Mouse (Mus musculus) G1E-ER4 (cell line): ENCODE results near the gene Lingo1. TPM values are rescaled to one million over a fixed set of nuclear protein-coding genes. Genes with fewer than 3 reads are reported as not detected.

Experiments
- GATA1 ChIP-seq: IDR thresholded peaks from one replicate; pipeline ENCODE4 v1.8.0; 2012; ENCODE audit warnings: low read length, inconsistent platforms
- polyA plus RNA-seq: library from polyadenylated mRNA; stranded (reverse); fragments of >175 nt; gene quantifications from 2 replicates; pipeline ENCODE4 v1.2.3, GENCODE M21; 2012

The Lingo1 gene
- polyA plus RNA-seq, 1 experiment = not detected

GRCm38 (mm10) chr9:56716066-56716465 is 80.2 kb downstream of the Lingo1 start:
- TF ChIP-seq GATA1 = no peak

DNA sequence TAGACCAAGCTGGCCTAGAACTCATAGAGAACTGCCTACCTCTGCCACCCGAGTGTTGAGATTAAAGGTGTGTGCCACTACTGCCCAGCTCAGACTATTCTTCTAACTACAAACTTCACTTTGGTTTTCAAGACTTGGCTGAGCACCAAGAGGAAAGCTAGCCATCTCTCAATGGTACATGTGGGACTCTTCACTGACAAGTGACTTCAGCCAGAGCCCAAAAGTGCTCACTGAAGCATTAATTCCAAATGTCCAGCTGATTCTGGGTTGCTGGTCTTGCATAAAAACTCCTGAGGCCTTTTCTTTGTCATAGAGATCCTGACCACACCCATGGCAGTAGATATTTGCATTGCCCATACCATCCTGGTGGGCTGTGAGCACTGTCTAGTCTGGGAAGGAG is 81.9 kb downstream of the Lingo1 start:
- TF ChIP-seq GATA1 = no peak

GRCm38 (mm10) chr9:56712667-56713369 is 83.5 kb downstream of the Lingo1 start:
- no peak for TF ChIP-seq GATA1

- no peak for TF ChIP-seq GATA1
Observed at GRCm38 (mm10) chr9:56710958-56711357, 85.3 kb downstream of the Lingo1 start.

- TF ChIP-seq GATA1 = no peak
Observed at GRCm38 (mm10) chr9:56706482-56707085, 89.7 kb downstream of the Lingo1 start.

GRCm38 (mm10) chr9:56701394-56701793 is 94.9 kb downstream of the Lingo1 start:
- TF ChIP-seq GATA1 = no peak

- no peak for TF ChIP-seq GATA1
Observed at GRCm38 (mm10) chr9:56700866-56701265, 95.4 kb downstream of the Lingo1 start.

DNA sequence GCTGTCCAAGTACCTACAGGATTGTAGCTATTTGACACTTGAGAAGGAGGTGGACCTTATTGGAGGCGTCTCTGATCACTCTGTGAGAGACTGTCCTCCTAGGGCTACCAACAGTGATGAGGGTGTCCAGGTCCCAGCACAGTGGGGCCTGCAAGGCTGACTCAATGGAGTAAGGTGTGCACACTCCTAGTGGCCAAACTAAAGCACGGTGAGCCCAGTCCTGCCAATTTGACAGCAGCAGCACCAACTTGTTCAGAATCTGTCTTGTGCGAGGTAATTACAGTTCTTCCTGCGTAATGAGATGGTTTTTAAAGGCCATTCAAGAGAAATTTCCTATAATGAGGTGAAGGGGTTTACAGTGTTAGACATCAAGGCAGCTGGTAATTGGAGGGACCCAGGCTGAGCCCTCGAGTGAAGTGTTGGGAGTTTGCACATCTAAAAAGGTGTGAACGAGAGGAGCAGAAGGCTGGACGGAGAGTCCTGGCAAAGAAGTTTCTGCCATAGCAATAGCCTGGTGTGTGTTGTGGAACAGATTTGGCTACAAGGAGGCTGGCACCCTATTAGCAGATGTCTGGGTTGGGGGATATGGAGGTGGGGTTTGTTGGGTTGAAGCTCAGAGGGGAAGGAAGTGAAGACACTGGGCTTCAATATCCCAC is 97.4 kb downstream of the Lingo1 start:
- TF ChIP-seq GATA1 = no peak

DNA sequence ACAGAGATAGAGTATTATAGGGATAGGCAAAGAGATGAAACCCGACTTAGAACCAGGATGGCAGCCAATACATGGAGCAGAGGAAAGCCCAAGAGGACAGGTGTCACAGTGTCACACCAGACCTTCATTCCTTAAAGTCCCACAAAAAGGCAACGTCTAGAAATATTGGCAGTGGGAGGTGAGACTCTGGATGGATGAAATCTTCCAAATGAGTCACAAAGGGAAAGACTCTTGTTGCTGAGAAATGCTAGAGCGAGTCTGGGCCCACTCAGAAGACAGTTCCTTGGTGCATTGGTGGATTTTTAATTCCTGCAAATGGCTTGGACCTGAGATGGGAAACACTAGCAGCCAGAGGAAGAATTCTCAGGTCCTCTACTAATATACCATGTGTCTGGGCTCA is 102.2 kb downstream of the Lingo1 start:
- no peak for TF ChIP-seq GATA1

DNA sequence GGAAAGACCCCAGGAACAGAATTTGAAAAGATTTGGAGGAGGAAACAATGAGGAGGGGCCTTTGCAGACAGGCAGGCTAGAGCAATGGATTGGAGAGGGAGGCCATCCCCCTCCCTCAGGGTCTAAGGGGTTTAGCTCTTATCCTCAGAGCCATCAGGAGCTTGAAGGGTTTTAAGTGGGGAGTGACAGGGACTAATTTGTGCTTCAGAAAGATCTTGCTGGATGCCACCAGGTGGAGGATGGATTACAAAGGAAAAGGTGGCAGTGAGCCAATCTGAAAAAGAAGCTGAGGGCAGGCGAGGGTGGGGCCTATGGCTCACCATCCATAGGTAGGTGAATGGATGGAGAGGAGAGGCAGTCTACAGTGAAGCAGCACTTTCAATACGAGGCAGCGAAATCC is 105.0 kb downstream of the Lingo1 start:
- no peak for TF ChIP-seq GATA1

DNA sequence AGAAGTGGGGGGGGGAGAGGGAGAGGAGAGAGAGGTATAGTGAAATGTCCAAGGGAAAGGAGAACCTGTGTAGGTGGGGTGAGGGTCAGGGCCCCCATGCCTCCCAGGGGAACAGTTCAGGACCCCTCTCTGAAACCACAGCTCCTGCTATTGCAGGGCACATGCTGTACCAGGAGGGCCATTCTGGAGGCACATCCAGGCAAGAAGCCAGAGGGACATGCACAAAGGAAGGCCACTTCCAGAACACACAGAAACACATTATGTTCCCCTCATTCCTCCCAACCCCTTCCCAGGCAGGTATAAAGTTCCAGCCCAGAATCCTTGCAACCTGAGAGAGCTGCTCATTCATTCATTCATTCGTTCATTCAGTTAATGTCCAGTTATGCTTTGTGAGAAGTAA is 105.6 kb downstream of the Lingo1 start:
- no peak for TF ChIP-seq GATA1

DNA sequence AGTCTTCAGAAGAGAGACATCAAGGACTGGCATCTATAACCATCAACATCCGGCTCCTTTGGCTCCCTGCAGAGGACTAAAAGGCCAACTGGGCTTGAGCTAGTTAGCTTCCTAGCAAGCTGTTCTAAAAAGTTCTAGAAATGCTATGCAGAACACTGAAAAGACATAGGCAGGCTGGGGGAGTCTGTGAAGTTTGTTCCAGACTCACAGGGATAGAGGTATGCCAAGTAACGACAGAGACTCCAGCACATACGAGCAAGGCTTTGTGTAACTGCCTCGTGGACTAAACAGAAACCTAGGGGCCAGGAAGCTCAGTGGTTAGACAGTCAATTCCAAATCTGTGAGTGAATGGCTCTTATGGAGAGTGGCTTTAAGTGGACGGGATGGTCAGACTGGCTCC is 108.8 kb downstream of the Lingo1 start:
- TF ChIP-seq GATA1 = no peak

DNA sequence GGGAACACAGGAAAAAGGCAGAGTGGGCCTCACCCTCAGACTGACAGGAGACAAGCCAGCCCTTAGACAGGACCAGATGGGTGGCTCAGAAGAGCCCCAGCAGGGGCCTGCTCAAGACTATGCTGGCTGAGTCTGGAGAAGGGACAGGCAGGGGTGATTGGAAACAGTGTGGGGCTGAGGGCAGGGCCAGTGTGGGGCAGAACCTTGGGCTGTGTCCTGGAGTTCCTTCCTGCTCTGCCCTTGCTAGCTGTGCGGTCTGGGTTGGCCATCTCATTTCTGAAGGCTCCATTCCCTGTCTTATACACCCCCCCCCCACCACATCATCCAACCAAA is 109.2 kb downstream of the Lingo1 start:
- no peak for TF ChIP-seq GATA1

DNA sequence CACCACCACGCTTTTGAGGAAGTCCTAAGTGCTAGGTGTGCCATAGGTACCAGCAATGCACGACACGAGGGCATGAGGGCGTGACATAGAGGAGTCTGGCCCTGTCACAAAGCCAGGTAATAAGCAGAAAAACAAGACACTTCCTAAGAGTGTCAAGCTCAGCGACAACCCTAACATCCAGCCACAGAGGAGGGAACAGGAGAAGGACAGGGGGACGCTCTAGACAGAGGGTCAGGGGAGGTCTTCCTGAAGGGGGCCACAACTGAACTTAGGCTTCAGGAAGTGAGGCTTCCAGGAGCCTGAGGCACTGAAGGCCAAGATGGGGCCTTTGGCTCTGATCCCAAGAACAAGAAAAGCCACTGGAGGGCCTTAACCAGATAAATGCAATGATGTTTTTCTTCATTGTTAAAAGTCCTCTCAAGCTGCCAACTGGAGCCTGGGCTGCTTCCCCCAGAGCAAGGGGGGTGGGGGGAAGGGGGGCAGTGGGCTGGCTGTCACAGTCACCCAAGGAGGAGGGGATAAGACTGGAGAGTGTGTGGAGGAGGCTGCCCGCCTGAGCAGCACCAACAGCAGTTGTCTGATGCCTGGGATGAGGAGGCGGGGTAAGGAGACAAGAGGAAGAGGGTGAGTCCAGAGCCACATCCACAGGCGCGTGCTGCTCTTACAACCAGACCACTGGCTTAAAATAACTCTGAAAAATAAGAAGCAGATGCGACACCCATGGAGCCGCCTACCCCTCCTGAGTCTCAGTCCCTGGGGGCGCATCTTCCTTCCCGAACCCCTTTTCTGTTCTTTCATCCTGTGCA is 109.7 kb downstream of the Lingo1 start:
- no peak for TF ChIP-seq GATA1

- TF ChIP-seq GATA1 = no peak
Observed at GRCm38 (mm10) chr9:56682826-56683225, 113.4 kb downstream of the Lingo1 start.

DNA sequence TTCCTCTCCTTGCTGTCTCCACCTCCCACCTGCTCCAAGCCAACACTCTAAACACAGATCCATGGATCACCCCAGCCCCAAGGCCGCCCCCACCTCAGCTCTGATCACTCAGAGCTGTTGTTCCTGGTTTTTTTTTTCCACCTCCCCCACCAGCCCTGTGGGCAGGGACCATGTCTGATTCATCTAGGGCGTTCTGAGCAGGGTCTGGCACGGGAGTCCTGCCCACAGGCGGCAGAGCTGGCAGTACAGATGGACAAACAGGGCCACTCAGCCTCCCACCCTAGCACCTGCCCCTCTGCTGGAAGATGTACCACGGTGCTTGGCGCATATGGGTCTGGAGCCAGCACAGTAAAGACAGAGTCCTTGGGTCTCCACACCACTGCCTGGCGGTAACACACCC is 114.3 kb downstream of the Lingo1 start:
- TF ChIP-seq GATA1 = no peak
